Mouse (Mus musculus) testis, adult 2 months (tissue): Measurements from ENCODE around the gene Gm136.

Experiments
- CTCF ChIP-seq: fragments of 200-500 bp; IDR thresholded peaks from 2 replicates; pipeline ENCODE4 v1.5.1; 2012; ENCODE audit warnings: low read depth, mild to moderate bottlenecking, inconsistent platforms, low read length, moderate library complexity; ENCODE audit not compliant: control insufficient read depth, insufficient read depth, insufficient replicate concordance
- POLR2A ChIP-seq: fragments of 200-500 bp; IDR thresholded peaks from 2 replicates; pipeline ENCODE4 v1.6.1; 2012; ENCODE audit warnings: low read depth, mild to moderate bottlenecking, inconsistent platforms, low read length, moderate library complexity; ENCODE audit not compliant: control insufficient read depth

- TF ChIP-seq CTCF (peak; percentile 75), POLR2A (no peak)
These were observed 54.5 kb downstream of the Gm136 start for GRCm38 (mm10) chr4:34701528-34701927.
